Mouse (Mus musculus): ENCODE data around the gene Rbm33. TPM values are rescaled to one million over a fixed set of nuclear protein-coding genes. Genes with fewer than 3 reads are reported as not detected.

Gene Rbm33
- polyA plus RNA-seq, 1 experiment from 2014 or later: 9.4 TPM

- H3K4me3 ChIP-seq (ENCODE audit: low read length): peak overlapping the region; percentile 17; the same call in 1 of the 2 replicates
- no peak for ATAC-seq (ENCODE audit: low FRiP score, low TSS enrichment)
Observed at GRCm38 (mm10) chr5:28458821-28459240, 141.9 kb downstream of the Rbm33 start.

DNA sequence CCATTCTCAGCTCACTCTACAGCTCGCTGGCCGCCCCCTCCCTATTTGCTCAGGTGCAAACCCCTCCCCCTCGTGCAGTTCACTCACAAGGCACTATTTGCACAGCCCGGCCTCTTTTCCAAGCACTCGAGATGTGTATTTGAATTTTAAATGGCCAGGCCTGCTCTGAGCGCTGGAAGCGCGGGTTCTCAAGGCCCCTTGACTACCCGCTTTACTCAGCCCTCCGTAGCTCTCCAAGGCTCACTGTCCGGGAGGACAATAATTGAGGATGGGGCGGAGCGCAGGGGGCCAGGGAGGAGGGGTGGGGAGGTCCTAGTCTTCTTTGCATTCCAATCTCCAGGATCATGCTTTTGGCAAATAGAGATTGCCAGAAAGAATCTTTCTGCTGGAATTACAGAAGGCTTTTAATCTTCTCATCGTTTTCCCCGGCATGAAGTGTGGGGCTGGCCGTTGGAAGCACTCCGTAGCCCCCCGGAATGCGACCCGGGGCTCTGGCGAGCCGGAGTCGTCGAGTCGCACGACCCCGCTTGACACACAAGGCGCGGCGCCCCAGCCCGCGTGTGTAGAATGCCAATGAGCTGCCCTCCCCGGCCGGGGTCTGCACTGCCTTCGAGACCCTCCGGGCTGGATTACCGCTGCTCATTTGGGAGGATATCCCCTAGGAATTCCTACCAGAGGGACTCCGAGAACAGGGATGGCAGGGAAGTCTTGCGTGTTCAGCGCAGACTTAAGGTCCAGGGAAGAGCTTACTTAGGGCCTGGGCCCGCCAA, 142.7 kb downstream of the Rbm33 start:
- Histone ChIP-seq H3K9ac (replicated peaks; ENCODE audit: low read length) (no peak overlapping the region), H3K4me2 (replicated peaks; ENCODE audit: low read depth, low read length) (no peak overlapping the region), H3K36me3 (ENCODE audit: insufficient read depth, low read length) (no peaks in the 10 kb centered on the region), H3K4me1 (ENCODE audit: insufficient read depth, low read length) (peaks cover 40% of the 10 kb centered on the region), H3K27ac (ENCODE audit: low read length) (no peak overlapping the region), H3K27me3 (ENCODE audit: insufficient read depth, low read length) (peaks cover 92% of the 10 kb centered on the region), H3K9me3 (ENCODE audit: low read length) (no peaks in the 10 kb centered on the region), H3K4me3 (ENCODE audit: low read length) (no peak overlapping the region; the same call in 1 of the 2 replicates)
- ATAC-seq (ENCODE audit: low FRiP score, low TSS enrichment): no peak
- 2% methylated on average over 41 of the region's 41 CpGs for WGBS

More at GRCm38 (mm10) chr5:28458821-28459240, 141.9 kb downstream of the Rbm33 start:
- peaks cover 85% of the 10 kb centered on the region for H3K27me3 ChIP-seq (ENCODE audit: insufficient read depth, low read length)
- H3K4me1 ChIP-seq (ENCODE audit: insufficient read depth, low read length): peaks cover 32% of the 10 kb centered on the region
- peak overlapping the region; percentile 55 for H3K4me2 ChIP-seq (replicated peaks; ENCODE audit: low read depth, low read length)
- H3K9ac ChIP-seq (replicated peaks; ENCODE audit: low read length): no peak overlapping the region
- 0% methylated on average over 27 of the region's 27 CpGs for WGBS
- no peaks in the 10 kb centered on the region for H3K9me3 ChIP-seq (ENCODE audit: low read length)
- H3K27ac ChIP-seq (ENCODE audit: low read length): no peak overlapping the region
- no peaks in the 10 kb centered on the region for H3K36me3 ChIP-seq (ENCODE audit: insufficient read depth, low read length)

- H3K4me2 ChIP-seq (replicated peaks; ENCODE audit: low read depth, low read length): no peak overlapping the region
- no peak overlapping the region for H3K9ac ChIP-seq (replicated peaks; ENCODE audit: low read length)
- no peaks in the 10 kb centered on the region for H3K36me3 ChIP-seq (ENCODE audit: insufficient read depth, low read length)
- H3K4me3 ChIP-seq (ENCODE audit: low read length): no peak overlapping the region
- peaks cover 49% of the 10 kb centered on the region for H3K4me1 ChIP-seq (ENCODE audit: insufficient read depth, low read length)
- H3K9me3 ChIP-seq (ENCODE audit: low read length): no peaks in the 10 kb centered on the region
- ATAC-seq (ENCODE audit: low FRiP score, low TSS enrichment): no peak
- H3K27ac ChIP-seq (ENCODE audit: low read length): no peak overlapping the region
- 3% methylated on average over 17 of the region's 17 CpGs for WGBS
- H3K27me3 ChIP-seq (ENCODE audit: insufficient read depth, low read length): peaks cover 98% of the 10 kb centered on the region
Observed at GRCm38 (mm10) chr5:28460556-28461350, 143.8 kb downstream of the Rbm33 start.

GRCm38 (mm10) chr5:28461376-28461775, 144.5 kb downstream of the Rbm33 start:
- no peak for ATAC-seq (ENCODE audit: low FRiP score, low TSS enrichment)
- Histone ChIP-seq H3K27ac (ENCODE audit: low read length) (no peak overlapping the region), H3K4me2 (replicated peaks; ENCODE audit: low read depth, low read length) (no peak overlapping the region), H3K4me3 (ENCODE audit: low read length) (no peak overlapping the region), H3K27me3 (ENCODE audit: insufficient read depth, low read length) (peaks cover 98% of the 10 kb centered on the region), H3K9me3 (ENCODE audit: low read length) (no peaks in the 10 kb centered on the region), H3K4me1 (ENCODE audit: insufficient read depth, low read length) (peaks cover 50% of the 10 kb centered on the region), H3K9ac (replicated peaks; ENCODE audit: low read length) (no peak overlapping the region), H3K36me3 (ENCODE audit: insufficient read depth, low read length) (no peaks in the 10 kb centered on the region)
- WGBS: 13% methylated on average over 11 of the region's 11 CpGs

GRCm38 (mm10) chr5:28462741-28463590, 146.0 kb downstream of the Rbm33 start:
- Histone ChIP-seq H3K4me2 (replicated peaks; ENCODE audit: low read depth, low read length) (peak overlapping the region; percentile 77), H3K36me3 (ENCODE audit: insufficient read depth, low read length) (no peaks in the 10 kb centered on the region), H3K4me3 (ENCODE audit: low read length) (peak overlapping the region; percentile 20; the same call in 1 of the 2 replicates), H3K9me3 (ENCODE audit: low read length) (no peaks in the 10 kb centered on the region), H3K27me3 (ENCODE audit: insufficient read depth, low read length) (peaks cover 100% of the 10 kb centered on the region), H3K9ac (replicated peaks; ENCODE audit: low read length) (no peak overlapping the region), H3K27ac (ENCODE audit: low read length) (peak overlapping the region; percentile 44; the same call in 1 of the 2 replicates), H3K4me1 (ENCODE audit: insufficient read depth, low read length) (peaks cover 53% of the 10 kb centered on the region)
- ATAC-seq (ENCODE audit: low FRiP score, low TSS enrichment): peak; percentile 62
- under 1% methylated on average over 33 of the region's 33 CpGs for WGBS

DNA sequence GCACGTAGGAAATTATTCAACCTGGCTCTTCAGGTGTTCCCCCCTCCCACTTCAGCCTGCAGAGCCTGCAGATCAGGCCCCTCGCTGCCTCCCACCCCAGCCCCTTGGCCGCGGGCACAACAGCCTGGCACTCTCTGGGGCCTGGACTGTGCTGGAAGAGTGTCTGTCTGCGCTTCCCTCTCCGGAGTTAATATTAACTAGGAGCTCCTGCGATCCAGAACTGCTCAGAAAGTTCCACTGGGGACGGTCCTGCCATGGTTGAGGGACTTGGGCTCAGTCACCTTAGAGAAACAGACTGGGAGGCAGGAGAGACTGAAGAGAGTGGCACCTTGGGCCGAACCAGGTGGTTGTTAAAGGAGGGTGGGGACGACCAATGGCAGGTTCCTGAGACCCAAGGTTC, 146.7 kb downstream of the Rbm33 start:
- H3K9me3 ChIP-seq (ENCODE audit: low read length): no peaks in the 10 kb centered on the region
- no peaks in the 10 kb centered on the region for H3K36me3 ChIP-seq (ENCODE audit: insufficient read depth, low read length)
- peak overlapping the region; percentile 77 for H3K4me2 ChIP-seq (replicated peaks; ENCODE audit: low read depth, low read length)
- peak; percentile 90 for ATAC-seq (ENCODE audit: low FRiP score, low TSS enrichment)
- peaks cover 46% of the 10 kb centered on the region for H3K4me1 ChIP-seq (ENCODE audit: insufficient read depth, low read length)
- H3K27ac ChIP-seq (ENCODE audit: low read length): peak overlapping the region; percentile 77
- H3K27me3 ChIP-seq (ENCODE audit: insufficient read depth, low read length): peaks cover 100% of the 10 kb centered on the region
- H3K9ac ChIP-seq (replicated peaks; ENCODE audit: low read length): no peak overlapping the region
- H3K4me3 ChIP-seq (ENCODE audit: low read length): peak overlapping the region; percentile 53
- WGBS: 3% methylated on average over 10 of the region's 10 CpGs

GRCm38 (mm10) chr5:28464361-28465098, 147.6 kb downstream of the Rbm33 start:
- H3K36me3 ChIP-seq (ENCODE audit: insufficient read depth, low read length): no peaks in the 10 kb centered on the region
- H3K4me2 ChIP-seq (replicated peaks; ENCODE audit: low read depth, low read length): peak overlapping the region; percentile 77
- no peaks in the 10 kb centered on the region for H3K9me3 ChIP-seq (ENCODE audit: low read length)
- H3K27me3 ChIP-seq (ENCODE audit: insufficient read depth, low read length): peaks cover 100% of the 10 kb centered on the region
- peak overlapping the region; percentile 77 for H3K27ac ChIP-seq (ENCODE audit: low read length)
- peak overlapping the region; percentile 53 for H3K4me3 ChIP-seq (ENCODE audit: low read length)
- peak overlapping the region; percentile 62 for H3K9ac ChIP-seq (replicated peaks; ENCODE audit: low read length)
- H3K4me1 ChIP-seq (ENCODE audit: insufficient read depth, low read length): peaks cover 38% of the 10 kb centered on the region
- ATAC-seq (ENCODE audit: low FRiP score, low TSS enrichment): no peak; the same call in 1 of the 2 replicates
- under 1% methylated on average over 72 of the region's 76 CpGs for WGBS

GRCm38 (mm10) chr5:28465099-28465406, 148.1 kb downstream of the Rbm33 start:
- ATAC-seq (ENCODE audit: low FRiP score, low TSS enrichment): no peak
- H3K27ac ChIP-seq (ENCODE audit: low read length): no peak overlapping the region
- H3K4me3 ChIP-seq (ENCODE audit: low read length): peak overlapping the region; percentile 53
- WGBS: under 1% methylated on average over 29 of the region's 29 CpGs
- H3K36me3 ChIP-seq (ENCODE audit: insufficient read depth, low read length): no peaks in the 10 kb centered on the region
- H3K9ac ChIP-seq (replicated peaks; ENCODE audit: low read length): peak overlapping the region; percentile 62
- H3K27me3 ChIP-seq (ENCODE audit: insufficient read depth, low read length): peaks cover 95% of the 10 kb centered on the region
- H3K4me1 ChIP-seq (ENCODE audit: insufficient read depth, low read length): peaks cover 33% of the 10 kb centered on the region
- H3K4me2 ChIP-seq (replicated peaks; ENCODE audit: low read depth, low read length): peak overlapping the region; percentile 77
- no peaks in the 10 kb centered on the region for H3K9me3 ChIP-seq (ENCODE audit: low read length)

- H3K9ac ChIP-seq (replicated peaks; ENCODE audit: low read length): peak overlapping the region; percentile 62
- H3K4me2 ChIP-seq (replicated peaks; ENCODE audit: low read depth, low read length): peak overlapping the region; percentile 77
- no peak for ATAC-seq (ENCODE audit: low FRiP score, low TSS enrichment)
- H3K27ac ChIP-seq (ENCODE audit: low read length): no peak overlapping the region
- H3K9me3 ChIP-seq (ENCODE audit: low read length): no peaks in the 10 kb centered on the region
- peaks cover 90% of the 10 kb centered on the region for H3K27me3 ChIP-seq (ENCODE audit: insufficient read depth, low read length)
- peak overlapping the region; percentile 53 for H3K4me3 ChIP-seq (ENCODE audit: low read length)
- WGBS: under 1% methylated on average over 18 of the region's 18 CpGs
- no peaks in the 10 kb centered on the region for H3K36me3 ChIP-seq (ENCODE audit: insufficient read depth, low read length)
- peaks cover 32% of the 10 kb centered on the region for H3K4me1 ChIP-seq (ENCODE audit: insufficient read depth, low read length)
Observed at GRCm38 (mm10) chr5:28465526-28465925, 148.6 kb downstream of the Rbm33 start.

Data from kidney, embryonic 16.5 days (tissue).